Mouse (Mus musculus) heart, postnatal 36 days (tissue): ENCODE results near the gene Prr7. TPM values are rescaled to one million over a fixed set of nuclear protein-coding genes. Genes with fewer than 3 reads are reported as not detected.
"Not testable (repeated sequence)": the region's sequence is repeated elsewhere in the genome, so short reads cannot be mapped to it uniquely, and the experiment has no call there.

Experiments
- DNase-seq, 2 experiments: peaks; one replicate each; pipeline ENCODE4 v3.0.0; 2021 to 2022
- intact Hi-C: fragments of 180-260 bp; cut with DNase I; formaldehyde crosslinking; loops from one replicate; pipeline ENCODE4 v1.15.1; 2025
- total RNA-seq, 2 experiments: library from RNA; stranded (reverse); gene quantifications; 2 replicates each; pipeline ENCODE4 v1.2.3; 2021

The Prr7 gene
- total RNA-seq, result under 1 TPM; 0.58 to 0.70 TPM

GRCm38 (mm10) chr13:55464027-55464884, at the start of gene Prr7:
Gene Prr7, plus strand, starts transcription at chr13:55464267.
- intact Hi-C loops, result no loop called here
- peak in 1 of 2 experiments; percentile 56 for DNase-seq

- DNase-seq, result peak in 1 of 2 experiments; percentile 34
- intact Hi-C loops, result no loop called here
Measured at GRCm38 (mm10) chr13:55414743-55415380, 49.2 kb upstream of the Prr7 start, which contains the start of gene Pfn3. Gene Pfn3, minus strand, starts transcription at chr13:55415232.

GRCm38 (mm10) chr13:55418004-55418403, 46.1 kb upstream of the Prr7 start:
- intact Hi-C loops, result loop anchor here (1.0 to 2.0 kb wide), 3 partner anchors 25 to 99 kb away; no protein-coding TSS in a partner anchor
- DNase-seq, result peak; percentile 88 to 94

GRCm38 (mm10) chr13:55419142-55419541, 44.9 kb upstream of the Prr7 start:
- intact Hi-C loops, result loop anchor here (2.0 kb wide), 1 partner anchor 24 kb away; no protein-coding TSS in a partner anchor
- DNase-seq, result no peak

GRCm38 (mm10) chr13:55420018-55420932, 43.8 kb upstream of the Prr7 start:
- DNase-seq, result no peak
- intact Hi-C loops, result no loop called here

- intact Hi-C loops, result no loop called here
Measured at GRCm38 (mm10) chr13:55420933-55421800, 42.9 kb upstream of the Prr7 start.

GRCm38 (mm10) chr13:55426613-55427012, 37.5 kb upstream of the Prr7 start, which contains the start of gene F12:
Gene F12, minus strand, starts transcription at chr13:55426793.
- DNase-seq, result no peak
- intact Hi-C loops, result no loop called here

More at GRCm38 (mm10) chr13:55420933-55421800, 42.9 kb upstream of the Prr7 start:
- DNase-seq, result peak; percentile 77

GRCm38 (mm10) chr13:55429226-55429888, 34.7 kb upstream of the Prr7 start:
- intact Hi-C loops, result no loop called here

GRCm38 (mm10) chr13:55430566-55430965, 33.5 kb upstream of the Prr7 start:
- intact Hi-C loops, result no loop called here
- DNase-seq, result no peak

More at GRCm38 (mm10) chr13:55429226-55429888, 34.7 kb upstream of the Prr7 start:
- DNase-seq, result peak; percentile 60 to 70

- DNase-seq, result no peak
- intact Hi-C loops, result no loop called here
Measured at GRCm38 (mm10) chr13:55431889-55432685, 32.0 kb upstream of the Prr7 start.

GRCm38 (mm10) chr13:55437111-55437629, 26.9 kb upstream of the Prr7 start:
- intact Hi-C loops, DNase-seq: not testable (repeated sequence)

GRCm38 (mm10) chr13:55443799-55444285, 20.2 kb upstream of the Prr7 start:
- DNase-seq, result no peak
- intact Hi-C loops, result loop anchor here (2.0 kb wide), 1 partner anchor 25 kb away; no protein-coding TSS in a partner anchor

- intact Hi-C loops, result no loop called here
Measured at GRCm38 (mm10) chr13:55444286-55444936, 19.7 kb upstream of the Prr7 start.

GRCm38 (mm10) chr13:55444937-55445315, 19.1 kb upstream of the Prr7 start, which contains the start of gene Grk6:
Gene Grk6, plus strand, starts transcription at chr13:55445072.
- intact Hi-C loops, result no loop called here

More at GRCm38 (mm10) chr13:55444286-55444936, 19.7 kb upstream of the Prr7 start:
- DNase-seq, result no peak

GRCm38 (mm10) chr13:55445361-55446091, 18.5 kb upstream of the Prr7 start:
- no peak for DNase-seq
- intact Hi-C loops, result no loop called here

More at GRCm38 (mm10) chr13:55444937-55445315, 19.1 kb upstream of the Prr7 start, which contains the start of gene Grk6:
- DNase-seq, result peak; percentile 97 to 99

- intact Hi-C loops, result no loop called here
- DNase-seq, result no peak
Measured at GRCm38 (mm10) chr13:55446483-55447105, 17.5 kb upstream of the Prr7 start.
